Mouse (Mus musculus): Measurements from ENCODE around the gene Notch1.

GRCm38 (mm10) chr2:26556535-26556993, 40.1 kb upstream of the Notch1 start:
- no peak for TF ChIP-seq CTCF (IDR thresholded peaks at IDR 0.05; ENCODE audit: low read depth, low read length)
- no peak for TF ChIP-seq GATA2 (IDR thresholded peaks at IDR 0.05; ENCODE audit: borderline replicate concordance, low read depth, low read length)
- no peak for TF ChIP-seq GATA1 (IDR thresholded peaks at IDR 0.05; ENCODE audit: borderline replicate concordance, low read length)
- no peak for TF ChIP-seq TAL1 (conservative IDR thresholded peaks at IDR 0.05; ENCODE audit: low read depth, low read length)
